Mouse (Mus musculus): ENCODE measurements around the gene Ostm1. TPM values are rescaled to one million over a fixed set of nuclear protein-coding genes. Genes with fewer than 3 reads are reported as not detected.

Gene Ostm1
- total RNA-seq, 2 experiments from 2014 or later = 40.9 to 42.1 TPM

DNA sequence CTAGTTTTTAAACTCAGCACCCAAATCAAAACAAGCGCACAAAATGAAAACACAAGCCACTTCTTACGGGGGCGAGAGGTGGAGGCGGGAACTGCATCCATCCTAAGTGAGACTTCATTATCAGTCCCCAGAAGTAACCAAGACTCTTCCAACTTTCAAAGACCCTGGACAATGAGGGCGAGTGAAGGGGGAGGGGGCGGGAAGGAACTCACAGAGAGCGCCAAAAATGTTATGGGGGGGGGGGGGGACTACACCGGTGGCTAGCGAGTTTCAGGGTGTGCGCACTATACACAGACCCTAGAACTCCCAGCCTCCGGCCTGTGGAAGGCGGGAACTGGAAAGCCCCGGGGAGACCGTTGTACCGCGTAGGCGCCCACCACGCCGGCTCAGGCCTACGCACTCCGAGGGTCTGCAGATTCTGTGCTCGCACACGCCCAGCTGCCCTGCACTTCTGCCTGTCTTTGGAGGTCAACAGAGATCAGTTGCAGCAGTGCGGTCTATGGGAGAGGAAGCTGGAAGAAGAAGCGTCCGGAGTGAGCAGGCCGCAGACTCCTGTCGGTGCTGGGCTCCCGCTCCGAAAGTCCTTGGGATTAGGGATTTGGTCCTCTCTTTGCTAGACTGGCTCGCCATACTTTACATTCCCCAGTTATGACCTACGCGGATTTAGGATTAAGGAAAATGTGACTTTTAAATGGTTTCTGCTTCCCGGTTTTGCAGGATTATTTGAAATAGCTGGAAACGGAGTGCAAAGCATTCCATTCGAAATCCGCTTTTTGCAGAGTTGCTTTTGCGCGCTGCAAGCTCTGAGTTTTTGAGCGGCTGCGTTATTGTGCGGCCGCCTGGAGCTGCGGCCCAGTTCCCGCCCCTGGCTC is 1.7 kb upstream of the Ostm1 start:
- intact Hi-C loops (cut with DNase I) = loop anchor here (2.0 to 5.0 kb wide), 2 partner anchors 53 to 165 kb away; no protein-coding TSS in a partner anchor
- no peak for DNase-seq (ENCODE audit: extremely low spot score in 1 of 2, low spot score in 2 of 2)

DNA sequence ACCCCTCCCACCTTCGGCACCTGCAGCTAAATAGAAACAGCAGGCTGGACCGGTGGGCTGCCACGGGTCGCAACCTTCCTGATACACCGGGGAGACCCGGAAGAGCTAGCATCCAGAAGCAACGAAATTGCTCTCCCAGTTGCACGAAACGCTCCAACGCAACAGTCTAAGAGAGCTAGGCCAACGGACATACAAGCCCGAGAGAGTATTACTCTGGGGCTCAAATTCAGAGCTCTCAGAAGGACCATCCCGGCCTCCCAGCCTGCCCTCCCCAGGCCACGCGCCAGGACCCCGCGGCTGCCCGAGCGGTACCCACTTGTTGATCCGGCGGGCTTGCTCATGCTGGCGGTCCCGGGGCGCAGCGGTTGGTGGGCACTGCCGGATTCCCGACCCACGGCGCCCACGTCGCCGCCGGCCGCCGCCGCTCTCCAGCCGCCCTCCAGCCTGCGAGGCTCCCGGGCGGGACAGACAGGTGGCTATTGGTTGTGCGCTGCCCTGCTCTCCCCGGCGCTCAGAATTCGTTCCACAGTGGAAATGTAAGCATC is 984 bp upstream of the Ostm1 start:
- intact Hi-C loops (cut with DNase I) = loop anchor here (2.0 to 5.0 kb wide), 2 partner anchors 52 to 165 kb away; no protein-coding TSS in a partner anchor
- DNase-seq (ENCODE audit: extremely low spot score in 1 of 2, low spot score in 2 of 2) = no peak

DNA sequence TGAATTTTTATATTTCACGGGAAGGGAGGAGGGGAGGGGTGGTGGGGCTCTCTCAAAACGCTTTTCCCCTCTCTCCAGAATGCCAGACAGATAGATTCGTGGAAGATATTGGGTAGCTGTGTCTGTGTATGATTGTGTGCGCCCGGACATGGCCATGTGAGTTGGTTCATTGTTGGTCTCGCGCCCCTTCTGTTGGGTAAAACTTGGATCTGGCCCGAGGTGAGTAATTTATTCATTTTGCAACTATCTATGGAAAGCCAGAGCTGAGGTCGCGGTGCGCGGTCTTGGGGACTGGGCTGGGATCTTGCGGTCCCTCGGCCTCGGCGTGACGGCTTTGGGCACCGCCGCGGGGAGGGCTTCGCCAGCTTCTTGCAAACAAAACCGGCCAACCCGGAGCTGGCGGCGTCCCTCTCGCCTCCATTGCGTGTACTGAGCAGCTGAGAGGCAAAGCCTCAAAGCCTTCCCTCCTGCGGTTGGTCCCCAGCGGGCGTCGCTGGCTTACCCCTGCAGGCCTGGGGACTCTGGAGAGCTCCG is 347 bp downstream of the Ostm1 start:
- intact Hi-C loops (cut with DNase I) = loop anchor here (2.0 to 5.0 kb wide), 2 partner anchors 51 to 167 kb away; no protein-coding TSS in a partner anchor
- peak in 1 of 2 experiments; percentile 45 for DNase-seq (ENCODE audit: extremely low spot score in 1 of 2, low spot score in 2 of 2)

DNA sequence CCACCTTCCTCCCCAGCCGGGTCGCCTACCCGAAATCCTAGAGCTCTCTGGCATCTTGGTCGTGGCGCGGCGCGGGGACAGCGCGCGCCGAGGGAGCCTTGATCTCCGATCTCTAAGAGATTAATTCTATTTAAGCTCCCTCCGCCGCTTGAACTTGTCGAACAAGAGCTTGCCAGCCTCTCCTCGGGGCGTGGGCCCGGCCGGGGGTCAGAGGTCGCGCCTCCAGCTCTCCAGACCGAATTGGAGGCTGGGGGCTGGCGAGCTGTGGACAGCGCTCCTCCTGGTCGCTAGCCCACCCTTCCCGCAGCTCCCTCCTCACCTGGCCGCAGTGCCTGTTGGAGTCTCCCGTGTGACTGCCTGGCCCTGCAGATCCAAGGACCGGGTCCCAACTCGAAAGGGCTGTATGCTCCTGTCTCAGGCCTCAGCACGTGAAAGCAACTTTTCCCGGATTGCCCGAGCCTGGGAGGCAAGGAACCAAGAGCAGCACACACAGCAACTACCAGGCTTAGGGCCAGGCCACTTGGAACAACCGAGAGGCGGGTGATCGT is 888 bp downstream of the Ostm1 start:
- intact Hi-C loops (cut with DNase I) = loop anchor here (5.0 kb wide), 1 partner anchor 167 kb away; no protein-coding TSS in a partner anchor
- peak in 1 of 2 experiments; percentile 53 for DNase-seq (ENCODE audit: extremely low spot score in 1 of 2, low spot score in 2 of 2)

DNA sequence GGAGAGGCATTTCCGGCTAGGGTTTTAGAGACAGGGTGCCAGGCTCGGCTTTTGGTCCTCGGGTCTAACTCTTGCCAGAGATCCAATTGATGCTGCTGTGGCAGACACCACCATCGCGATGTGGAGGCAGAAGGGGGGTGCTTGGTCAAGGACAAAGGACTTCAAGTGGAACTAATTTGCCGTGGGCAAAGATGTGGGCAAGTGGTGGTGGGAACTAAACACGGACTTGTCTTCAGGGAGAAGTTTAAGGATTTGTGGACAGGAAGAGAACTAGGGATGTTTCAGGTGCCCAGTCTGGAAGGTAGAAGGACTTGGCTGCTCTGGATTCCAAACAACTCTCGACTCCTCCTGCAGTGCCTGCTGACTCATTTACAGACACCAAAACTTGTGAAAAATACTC is 1.5 kb downstream of the Ostm1 start:
- intact Hi-C loops (cut with DNase I) = no loop called here
- no peak for DNase-seq (ENCODE audit: extremely low spot score in 1 of 2, low spot score in 2 of 2)

DNA sequence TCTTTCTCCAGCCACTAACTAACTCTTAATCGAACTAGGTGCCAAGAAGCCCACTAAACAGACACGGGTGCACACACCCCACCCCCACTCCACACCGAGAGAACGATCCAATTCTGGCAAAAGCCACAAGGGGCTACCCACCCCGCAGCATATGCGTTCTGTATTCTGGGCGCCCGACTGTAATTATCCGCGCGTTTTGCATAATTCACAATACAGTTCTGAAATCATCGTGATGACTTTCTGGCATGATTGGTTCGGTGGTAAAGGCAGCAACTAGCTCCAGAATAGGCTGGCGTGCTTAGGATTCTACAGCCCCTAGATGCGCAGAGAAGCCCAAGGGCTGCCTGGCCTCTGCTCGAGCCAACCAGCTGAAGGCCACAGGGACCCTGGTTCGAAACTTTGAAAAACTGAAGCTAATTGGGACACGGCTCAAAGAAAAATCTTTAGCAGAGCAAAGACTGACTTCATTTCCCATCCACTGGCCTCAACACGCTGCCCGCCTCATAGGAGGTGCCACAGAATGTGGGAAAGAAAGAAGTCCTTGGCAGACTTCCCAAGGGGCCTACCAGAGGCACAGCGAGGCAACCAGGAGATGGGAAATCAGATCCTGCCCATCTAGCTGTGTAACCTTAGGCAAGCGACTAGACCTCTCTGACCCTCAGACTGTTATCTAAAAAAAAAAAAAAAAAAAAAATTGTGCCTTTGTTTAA is 2.1 kb downstream of the Ostm1 start:
- intact Hi-C loops (cut with DNase I) = no loop called here

DNA sequence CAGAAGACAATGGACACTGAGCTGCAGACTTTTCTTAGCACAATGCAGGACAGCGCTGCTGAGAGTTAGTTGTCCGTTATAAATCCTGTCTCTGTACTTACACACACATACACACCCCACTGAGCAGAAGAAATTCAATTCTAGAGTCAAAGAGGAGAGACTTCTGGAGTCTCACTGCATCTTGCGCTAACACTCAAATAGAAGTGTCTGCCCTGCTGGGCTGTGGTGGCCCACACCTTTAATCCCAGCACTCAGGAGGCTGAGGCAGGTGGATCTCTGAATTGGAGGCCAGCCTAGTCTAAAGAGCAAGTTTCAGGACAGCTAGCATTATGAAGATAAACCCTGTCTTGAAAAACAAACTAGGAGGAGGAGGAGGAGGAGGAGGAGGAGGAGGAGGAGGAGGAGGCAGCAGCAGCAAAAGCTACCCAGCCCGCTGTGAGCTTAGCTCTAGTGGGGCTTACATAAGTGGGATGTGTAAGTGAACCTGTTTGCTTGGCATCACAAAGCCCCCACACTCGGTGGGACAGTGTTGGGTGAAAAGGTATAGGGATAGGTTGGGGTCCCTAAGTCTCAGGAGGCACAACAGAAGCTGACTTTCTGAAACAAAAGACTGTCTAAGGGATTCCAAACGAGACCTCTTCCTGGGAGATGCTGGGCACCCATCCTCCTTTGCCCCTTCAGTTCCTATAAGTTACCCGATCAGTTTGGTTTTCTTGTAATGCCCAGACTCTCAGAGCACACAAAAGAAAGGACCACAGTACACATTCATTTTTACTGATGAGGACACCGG is 4.5 kb downstream of the Ostm1 start:
- intact Hi-C loops (cut with DNase I) = no loop called here
- DNase-seq (ENCODE audit: extremely low spot score in 1 of 2, low spot score in 2 of 2) = no peak

More for the DNA sequence above, 2.1 kb downstream of the Ostm1 start:
- DNase-seq (ENCODE audit: extremely low spot score in 1 of 2, low spot score in 2 of 2) = peak in 1 of 2 experiments; percentile 51

DNA sequence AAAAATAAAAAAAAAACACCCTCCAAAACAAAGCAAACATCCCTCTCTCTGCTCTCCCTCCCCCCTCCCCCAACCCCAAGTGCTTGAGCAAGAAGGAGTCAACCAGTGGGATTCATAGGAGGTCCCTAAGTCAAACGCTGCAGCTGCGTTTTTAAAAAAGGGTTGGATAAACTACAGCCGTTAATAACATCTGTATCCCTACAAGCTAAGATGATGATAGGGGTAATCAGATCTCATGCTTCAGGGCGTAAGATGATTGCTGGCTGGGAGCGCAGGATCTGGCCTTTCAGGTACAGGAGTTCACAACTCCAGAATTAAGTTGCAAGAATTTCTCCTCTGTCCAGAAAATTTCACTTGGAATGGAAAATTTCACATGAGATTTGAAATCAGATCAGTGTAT is 5.9 kb downstream of the Ostm1 start:
- DNase-seq (ENCODE audit: extremely low spot score in 1 of 2, low spot score in 2 of 2) = no peak
- intact Hi-C loops (cut with DNase I) = no loop called here

DNA sequence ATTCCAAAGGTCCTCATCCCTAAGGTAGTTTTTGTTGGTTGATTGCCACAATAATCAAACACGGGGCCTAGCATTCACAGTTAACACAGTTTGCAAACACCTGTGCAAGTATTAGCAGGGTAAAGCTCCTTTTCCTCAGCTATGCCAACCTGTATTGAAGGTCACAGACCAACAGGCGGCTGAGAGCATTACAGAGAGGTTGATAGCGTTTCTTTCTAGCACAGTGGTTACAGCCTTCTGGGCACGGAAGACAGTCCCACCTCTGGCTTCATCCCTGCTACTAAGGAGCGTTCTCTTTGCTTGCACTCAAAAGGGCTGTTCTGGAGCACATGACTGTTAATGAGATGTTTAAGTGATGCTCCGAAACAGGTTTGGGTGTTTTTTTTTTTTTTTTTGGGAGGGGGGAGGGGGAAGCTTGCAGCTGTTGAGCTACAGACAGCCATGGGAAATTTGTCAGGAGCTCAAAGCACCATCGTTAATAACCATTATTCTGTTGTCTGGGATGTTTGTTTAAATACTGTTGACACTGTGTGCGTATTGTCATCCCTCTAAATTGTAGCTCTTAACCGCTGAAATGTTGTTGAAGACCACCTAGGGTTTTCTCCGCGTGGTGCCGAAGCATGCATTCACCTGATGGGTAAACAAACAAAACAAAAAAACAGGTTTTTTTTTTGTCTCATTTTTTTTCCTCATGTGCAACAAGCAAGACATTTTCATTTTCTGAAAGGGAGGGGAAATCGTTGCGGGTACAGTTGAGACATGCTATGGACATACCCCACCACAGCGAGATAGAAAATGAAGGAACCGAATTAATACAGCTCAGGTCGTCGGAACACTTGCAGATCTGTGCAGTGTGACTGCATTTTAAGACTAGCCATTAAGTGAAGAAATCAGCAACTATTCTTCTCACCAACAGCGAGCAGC is 6.9 kb downstream of the Ostm1 start:
- no peak for DNase-seq (ENCODE audit: extremely low spot score in 1 of 2, low spot score in 2 of 2)
- intact Hi-C loops (cut with DNase I) = no loop called here

DNA sequence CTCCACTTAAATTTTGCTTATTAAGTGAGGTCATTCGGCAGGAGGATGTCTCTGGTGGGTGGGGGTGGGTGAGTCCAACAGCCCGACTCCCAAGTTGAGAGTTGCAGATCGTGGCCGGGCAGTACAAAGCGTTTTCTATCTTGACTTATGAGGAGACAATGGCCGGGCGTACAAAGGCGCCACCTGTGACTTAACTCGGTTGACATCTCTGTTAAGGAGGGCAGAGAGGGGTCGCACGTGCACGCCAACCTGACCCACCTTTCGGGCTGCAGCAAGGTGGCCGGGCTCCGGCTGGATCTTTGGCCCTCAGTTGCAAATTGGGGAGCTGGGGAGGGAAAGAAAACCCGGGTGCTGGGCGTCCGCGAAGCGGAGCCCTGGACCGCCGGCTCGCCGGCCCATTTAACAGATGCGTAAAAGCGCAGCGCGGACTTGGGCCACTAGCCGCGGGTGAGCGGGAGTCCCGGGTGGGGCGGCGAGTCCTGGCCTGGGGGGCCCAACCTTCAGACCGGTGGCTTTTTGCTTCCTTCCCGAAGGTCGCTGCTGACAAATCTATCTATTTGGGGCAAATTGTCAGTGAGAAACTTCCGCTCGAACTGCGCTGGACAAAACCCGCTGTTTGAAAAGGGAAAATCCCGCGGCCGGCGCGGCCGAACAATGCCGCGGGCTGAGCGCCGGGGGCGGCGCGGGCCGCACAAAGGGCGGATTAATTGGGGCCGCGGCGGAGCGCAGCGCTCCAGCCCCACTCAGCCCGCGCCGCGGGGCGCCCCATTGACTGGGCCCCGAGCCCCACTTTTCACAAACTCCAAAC is 7.8 kb downstream of the Ostm1 start:
- DNase-seq (ENCODE audit: extremely low spot score in 1 of 2, low spot score in 2 of 2) = no peak
- intact Hi-C loops (cut with DNase I) = no loop called here

DNA sequence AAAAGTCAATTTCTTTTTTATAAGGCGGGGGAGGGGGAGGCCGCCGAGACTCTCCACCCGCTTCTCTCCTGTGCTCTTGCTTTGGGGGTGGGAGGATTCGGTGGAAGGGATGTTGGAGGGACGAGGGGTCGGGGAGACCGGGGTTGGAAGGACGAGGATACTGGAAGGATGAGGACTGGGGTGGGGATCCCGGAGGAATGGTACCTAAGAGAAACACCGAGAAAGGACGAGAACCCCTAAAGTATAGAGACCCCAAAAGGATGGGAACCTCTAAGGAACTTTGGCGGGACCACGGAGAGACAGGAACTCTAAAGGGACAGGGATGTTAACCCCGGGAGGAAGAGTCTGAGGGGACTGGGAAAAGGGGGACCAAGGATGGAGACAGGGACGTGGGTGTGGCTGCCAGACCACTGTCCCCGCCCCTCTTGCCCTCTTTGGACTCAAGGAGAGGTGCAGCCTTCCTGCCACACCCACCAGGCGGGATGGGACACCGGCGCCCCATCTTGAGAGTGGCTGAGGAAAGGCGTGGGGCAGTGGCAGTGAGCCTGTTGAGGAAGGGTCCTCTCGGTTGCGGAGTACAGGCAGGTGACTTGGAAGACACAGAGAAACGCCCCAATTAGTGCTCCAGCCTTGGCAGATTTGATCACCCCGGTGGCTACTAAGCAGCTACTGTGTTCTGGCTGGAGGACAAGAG is 8.5 kb downstream of the Ostm1 start:
- DNase-seq (ENCODE audit: extremely low spot score in 1 of 2, low spot score in 2 of 2) = no peak
- intact Hi-C loops (cut with DNase I) = no loop called here

DNA sequence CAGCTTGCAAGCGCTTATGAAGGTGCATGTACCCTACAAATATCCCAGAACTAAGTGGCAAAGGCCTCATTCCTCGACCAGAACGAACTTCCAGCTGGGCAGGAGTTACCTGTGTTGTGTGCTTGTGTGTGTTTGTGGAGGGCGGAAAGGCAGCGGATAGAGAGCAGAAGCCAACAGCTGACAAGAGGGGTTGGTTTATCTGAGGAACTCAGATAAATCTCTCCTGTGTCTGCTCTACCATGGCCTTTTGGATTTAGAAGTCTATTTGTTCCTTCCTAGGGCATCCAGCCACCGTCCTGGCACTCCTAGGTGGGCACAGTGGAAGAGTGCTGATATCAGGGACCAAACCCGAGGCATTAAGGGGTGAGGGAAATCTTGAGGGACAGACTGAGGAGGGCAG is 9.6 kb downstream of the Ostm1 start:
- intact Hi-C loops (cut with DNase I) = no loop called here
- no peak for DNase-seq (ENCODE audit: extremely low spot score in 1 of 2, low spot score in 2 of 2)

DNA sequence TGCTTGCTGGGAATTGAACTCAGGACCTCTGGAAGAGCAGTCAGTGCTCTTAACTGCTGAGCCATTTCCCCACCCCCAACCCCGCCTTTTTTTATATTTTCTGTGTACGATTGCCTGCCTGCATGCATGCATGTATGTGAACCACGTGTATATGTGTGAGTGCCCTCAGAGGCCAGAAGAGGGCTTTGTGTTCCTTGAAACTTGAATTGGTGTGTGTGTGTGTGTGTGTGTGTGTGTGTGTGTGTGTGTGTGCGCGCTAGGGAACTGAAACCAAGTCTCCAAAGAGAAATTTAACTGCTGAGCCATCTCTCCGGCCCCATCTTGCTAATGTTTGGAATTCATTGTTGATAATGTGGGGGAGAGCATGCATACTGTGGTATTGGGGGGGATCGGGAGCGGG is 15.0 kb downstream of the Ostm1 start:
- DNase-seq (ENCODE audit: extremely low spot score in 1 of 2, low spot score in 2 of 2) = no peak
- intact Hi-C loops (cut with DNase I) = no loop called here

DNA sequence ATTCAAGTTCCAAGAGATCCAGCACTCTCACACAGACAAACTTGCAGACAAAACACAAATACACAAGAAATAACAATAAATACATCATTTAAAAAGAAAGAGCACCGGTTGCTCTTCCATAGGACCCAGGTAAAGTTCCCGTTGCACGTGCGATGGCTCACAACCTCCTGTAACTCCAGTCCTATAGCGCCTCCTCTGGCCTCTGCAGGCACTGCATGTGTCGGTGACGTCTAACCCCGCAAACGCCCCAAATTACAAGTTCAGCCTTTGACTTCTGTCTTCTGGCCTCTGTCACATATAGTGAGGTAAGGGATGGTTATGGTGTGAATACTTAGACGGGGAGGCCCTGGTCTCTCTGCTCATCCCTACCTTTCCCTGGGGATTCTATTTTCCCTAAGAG is 17.9 kb downstream of the Ostm1 start:
- intact Hi-C loops (cut with DNase I) = no loop called here

DNA sequence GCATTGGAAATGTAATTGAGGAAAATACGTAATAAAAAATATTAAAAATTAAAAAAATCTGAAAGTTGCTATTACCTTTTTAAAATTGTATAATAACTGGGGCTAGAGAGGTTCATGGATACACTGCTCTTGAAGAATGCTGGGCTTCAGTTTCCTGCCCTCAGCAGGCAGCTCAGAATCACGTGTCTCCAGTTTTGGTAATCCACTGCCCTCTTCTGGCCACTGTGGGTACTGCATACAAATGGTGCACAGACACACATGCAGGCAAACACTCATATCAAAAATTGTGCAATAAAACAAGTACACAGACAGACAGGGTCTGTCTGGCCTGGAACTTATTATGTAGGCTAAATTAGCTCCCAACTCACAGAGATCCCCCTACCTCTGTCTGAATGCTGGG is 21.3 kb downstream of the Ostm1 start:
- DNase-seq (ENCODE audit: extremely low spot score in 1 of 2, low spot score in 2 of 2) = no peak
- intact Hi-C loops (cut with DNase I) = no loop called here

More for the DNA sequence above, 17.9 kb downstream of the Ostm1 start:
- no peak for DNase-seq (ENCODE audit: extremely low spot score in 1 of 2, low spot score in 2 of 2)

DNA sequence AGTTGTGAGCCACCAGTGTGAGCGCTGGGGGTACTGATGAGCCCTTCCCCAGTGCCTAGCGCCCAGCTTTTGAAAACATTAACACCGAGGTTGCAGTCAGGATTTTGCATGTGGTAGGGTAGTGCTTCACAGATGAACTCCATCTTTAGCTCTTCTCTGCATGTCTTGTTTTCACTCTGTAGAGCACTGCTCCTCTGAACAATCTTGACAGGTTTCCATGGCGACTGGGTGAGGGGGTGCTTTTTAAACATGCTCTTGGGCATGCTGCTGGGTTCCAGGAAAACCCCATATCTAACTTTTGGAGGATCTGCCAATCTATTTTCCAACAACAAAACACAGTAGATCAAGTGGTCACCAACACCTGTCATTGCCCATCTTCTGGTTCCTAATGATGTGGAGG is 23.1 kb downstream of the Ostm1 start:
- DNase-seq (ENCODE audit: extremely low spot score in 1 of 2, low spot score in 2 of 2) = no peak

More for the DNA sequence above, 23.1 kb downstream of the Ostm1 start:
- intact Hi-C loops (cut with DNase I) = no loop called here

Data from left cerebral cortex, postnatal 10 days (tissue).